Mouse (Mus musculus): ENCODE results near the gene Smarcd2. TPM values are rescaled to one million over a fixed set of nuclear protein-coding genes. Genes with fewer than 3 reads are reported as not detected.

The Smarcd2 gene
- polyA plus RNA-seq, 1 experiment, result 42.9 TPM

DNA sequence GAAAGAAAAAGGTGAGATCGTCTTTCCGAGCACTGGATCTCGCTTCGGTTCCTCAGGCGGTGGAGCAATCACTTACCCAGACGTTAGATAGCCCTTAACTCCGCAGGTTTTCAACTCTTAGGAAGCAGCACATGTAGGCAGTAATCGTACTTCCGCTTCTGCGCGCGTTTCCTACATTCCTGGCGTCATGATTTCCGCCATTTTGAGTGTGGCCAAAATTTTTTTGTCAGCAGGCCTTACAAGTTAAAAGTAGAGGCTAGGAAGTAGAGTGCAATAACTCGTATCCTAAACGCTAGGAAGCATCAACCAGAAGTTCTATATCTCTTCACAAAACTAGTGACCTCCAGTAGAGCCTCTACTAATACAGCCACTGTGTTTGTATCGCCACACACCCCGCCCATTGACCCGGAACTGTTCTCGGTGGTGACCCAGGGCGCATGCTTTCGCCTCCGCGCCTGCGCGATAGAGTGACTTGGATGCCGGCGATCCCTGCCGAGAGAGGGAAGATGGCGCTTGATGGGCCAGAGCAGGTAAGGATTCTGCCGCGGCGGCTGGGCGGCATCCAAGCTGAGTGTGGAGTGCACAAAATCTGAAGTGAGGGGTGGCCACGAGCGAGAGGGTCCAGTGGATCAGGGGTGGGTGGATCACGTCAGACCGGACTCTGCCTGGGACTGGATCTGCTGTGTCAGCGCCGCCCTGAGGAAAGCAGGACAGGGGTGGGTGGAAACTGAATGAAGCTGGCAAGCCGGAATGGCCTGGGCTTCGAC, 16.9 kb downstream of the Smarcd2 start, which contains the start of the genes Ftsj3 and Psmc5:
Ftsj3 (minus strand) TSS at position 395 of the 767 bp plus-strand sequence.
Psmc5 (plus strand) TSS at position 470 of the 767 bp plus-strand sequence.
- H3K36me3 ChIP-seq (ENCODE audit: control insufficient read depth, insufficient read depth), result peaks cover 23% of the 10 kb centered on the region
- TF ChIP-seq SRF (IDR thresholded peaks at IDR 0.05; ENCODE audit: control insufficient read depth, insufficient read length, low read depth) (no peak), MYOG (IDR thresholded peaks at IDR 0.05; ENCODE audit: control insufficient read depth in 1 of 3, insufficient read depth in 1 of 3, insufficient read length in 2 of 3, low read depth in 2 of 3) (no peak), POLR2AphosphoS2 (IDR thresholded peaks at IDR 0.05; ENCODE audit: insufficient read length, low read depth) (peak; percentile 88), E2F4 (IDR thresholded peaks at IDR 0.05; ENCODE audit: insufficient read depth) (no peak), MAX (IDR thresholded peaks at IDR 0.05; ENCODE audit: low read depth) (peak; percentile 89), MYOD1 (IDR thresholded peaks at IDR 0.05; ENCODE audit: control insufficient read depth in 1 of 3, insufficient read length in 2 of 3, low read depth in 2 of 3) (peak in 1 of 3 experiments; percentile 26), REST (IDR thresholded peaks at IDR 0.05; ENCODE audit: insufficient read depth, insufficient read length) (no peak), POLR2A (IDR thresholded peaks at IDR 0.05; ENCODE audit: insufficient read length, low read depth) (peak; percentile 92), USF1 (IDR thresholded peaks at IDR 0.05; ENCODE audit: low read depth) (peak; percentile 16), CEBPB (IDR thresholded peaks at IDR 0.05; ENCODE audit: insufficient read depth, poor library complexity, severe bottlenecking) (no peak), TCF12 (IDR thresholded peaks at IDR 0.05; ENCODE audit: insufficient read depth, poor library complexity, severe bottlenecking) (no peak), TCF3 (IDR thresholded peaks at IDR 0.05; ENCODE audit: insufficient read length, low read depth) (no peak)
- peaks cover 60% of the 10 kb centered on the region for H3K79me2 ChIP-seq (ENCODE audit: control insufficient read depth, insufficient read depth)

DNA sequence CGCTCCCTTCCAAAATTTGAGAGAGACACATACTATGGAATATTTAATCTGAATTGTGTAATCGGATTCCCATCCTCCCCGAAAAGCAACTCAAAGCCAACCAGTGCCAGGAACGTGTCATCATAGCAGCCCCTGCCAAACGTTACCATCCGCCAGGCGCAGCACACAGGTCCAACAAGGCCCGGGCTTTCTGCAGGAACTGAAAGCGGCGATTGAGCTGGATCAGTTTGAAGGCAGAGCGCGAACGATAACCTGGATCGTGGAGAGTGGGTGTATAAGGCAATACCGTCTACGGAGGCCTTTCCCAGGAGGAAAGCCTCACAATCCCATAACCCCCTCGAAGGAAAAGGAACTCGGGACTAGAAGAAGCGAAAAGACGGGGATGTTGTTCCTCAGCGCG, 17.6 kb downstream of the Smarcd2 start:
- peaks cover 58% of the 10 kb centered on the region for H3K79me2 ChIP-seq (ENCODE audit: control insufficient read depth, insufficient read depth)
- H3K36me3 ChIP-seq (ENCODE audit: control insufficient read depth, insufficient read depth), result peaks cover 30% of the 10 kb centered on the region
- peak overlapping the region; percentile 49 for H3ac ChIP-seq (ENCODE audit: control insufficient read depth, insufficient read length)
- H3K27me3 ChIP-seq (ENCODE audit: control insufficient read depth, insufficient read depth, insufficient read length), result no peaks in the 10 kb centered on the region
- peak overlapping the region; percentile 87 for H3K4me3 ChIP-seq
- TF ChIP-seq CEBPB (IDR thresholded peaks at IDR 0.05; ENCODE audit: insufficient read depth, poor library complexity, severe bottlenecking) (no peak), TCF3 (IDR thresholded peaks at IDR 0.05; ENCODE audit: insufficient read length, low read depth) (no peak), MYOG (IDR thresholded peaks at IDR 0.05; ENCODE audit: control insufficient read depth in 1 of 3, insufficient read depth in 1 of 3, insufficient read length in 2 of 3, low read depth in 2 of 3) (no peak), POLR2AphosphoS2 (IDR thresholded peaks at IDR 0.05; ENCODE audit: insufficient read length, low read depth) (no peak), REST (IDR thresholded peaks at IDR 0.05; ENCODE audit: insufficient read depth, insufficient read length) (no peak), TCF12 (IDR thresholded peaks at IDR 0.05; ENCODE audit: insufficient read depth, poor library complexity, severe bottlenecking) (no peak), SRF (IDR thresholded peaks at IDR 0.05; ENCODE audit: control insufficient read depth, insufficient read length, low read depth) (no peak), POLR2A (IDR thresholded peaks at IDR 0.05; ENCODE audit: insufficient read length, low read depth) (no peak), MAX (IDR thresholded peaks at IDR 0.05; ENCODE audit: low read depth) (no peak), USF1 (IDR thresholded peaks at IDR 0.05; ENCODE audit: low read depth) (no peak), MYOD1 (IDR thresholded peaks at IDR 0.05; ENCODE audit: control insufficient read depth in 1 of 3, insufficient read length in 2 of 3, low read depth in 2 of 3) (no peak), E2F4 (IDR thresholded peaks at IDR 0.05; ENCODE audit: insufficient read depth) (no peak)
- peak overlapping the region; percentile 79 for H3K4me2 ChIP-seq (ENCODE audit: low read depth)

More for the DNA sequence above, 16.9 kb downstream of the Smarcd2 start, which contains the start of the genes Ftsj3 and Psmc5:
- Histone ChIP-seq H3K27me3 (ENCODE audit: control insufficient read depth, insufficient read depth, insufficient read length) (no peaks in the 10 kb centered on the region), H3K4me2 (ENCODE audit: low read depth) (peak within 1 kb of the TSS; percentile 96), H3ac (ENCODE audit: control insufficient read depth, insufficient read length) (peak within 1 kb of the TSS; percentile 49), H3K4me3 (peak within 1 kb of the TSS; percentile 87)

DNA sequence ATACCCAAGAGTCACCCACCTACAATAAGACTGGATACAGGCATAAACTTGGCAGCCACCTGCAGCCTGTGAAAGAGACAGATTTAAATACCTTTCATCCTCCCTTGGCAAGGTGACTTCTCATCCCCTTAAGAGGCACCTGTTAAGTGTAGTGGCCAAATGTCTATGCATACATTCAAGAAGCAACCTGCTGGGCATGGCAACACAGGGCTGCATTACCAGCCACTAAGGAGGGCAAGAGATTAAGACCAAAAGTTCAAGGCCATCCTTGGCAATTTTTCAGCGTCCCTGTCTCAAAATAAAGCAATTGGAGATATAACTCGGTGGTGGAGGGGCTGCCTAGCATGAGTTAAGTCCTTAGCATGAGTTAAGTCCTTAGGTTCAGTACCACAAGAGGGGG, 18.0 kb downstream of the Smarcd2 start:
- Histone ChIP-seq H3K4me3 (peak overlapping the region; percentile 87), H3K36me3 (ENCODE audit: control insufficient read depth, insufficient read depth) (peaks cover 34% of the 10 kb centered on the region), H3K27me3 (ENCODE audit: control insufficient read depth, insufficient read depth, insufficient read length) (no peaks in the 10 kb centered on the region), H3K79me2 (ENCODE audit: control insufficient read depth, insufficient read depth) (peaks cover 55% of the 10 kb centered on the region), H3K4me2 (ENCODE audit: low read depth) (peak overlapping the region; percentile 79), H3ac (ENCODE audit: control insufficient read depth, insufficient read length) (peak overlapping the region; percentile 49)
- TF ChIP-seq MYOG (IDR thresholded peaks at IDR 0.05; ENCODE audit: control insufficient read depth in 1 of 3, insufficient read depth in 1 of 3, insufficient read length in 2 of 3, low read depth in 2 of 3), result no peak
- TF ChIP-seq CEBPB (IDR thresholded peaks at IDR 0.05; ENCODE audit: insufficient read depth, poor library complexity, severe bottlenecking), result no peak
- TF ChIP-seq MAX (IDR thresholded peaks at IDR 0.05; ENCODE audit: low read depth), result no peak
- TF ChIP-seq MYOD1 (IDR thresholded peaks at IDR 0.05; ENCODE audit: control insufficient read depth in 1 of 3, insufficient read length in 2 of 3, low read depth in 2 of 3), result no peak
- TF ChIP-seq TCF3 (IDR thresholded peaks at IDR 0.05; ENCODE audit: insufficient read length, low read depth), result no peak
- no peak for TF ChIP-seq SRF (IDR thresholded peaks at IDR 0.05; ENCODE audit: control insufficient read depth, insufficient read length, low read depth)
- no peak for TF ChIP-seq USF1 (IDR thresholded peaks at IDR 0.05; ENCODE audit: low read depth)
- TF ChIP-seq E2F4 (IDR thresholded peaks at IDR 0.05; ENCODE audit: insufficient read depth), result no peak
- no peak for TF ChIP-seq POLR2A (IDR thresholded peaks at IDR 0.05; ENCODE audit: insufficient read length, low read depth)
- TF ChIP-seq REST (IDR thresholded peaks at IDR 0.05; ENCODE audit: insufficient read depth, insufficient read length), result no peak
- no peak for TF ChIP-seq TCF12 (IDR thresholded peaks at IDR 0.05; ENCODE audit: insufficient read depth, poor library complexity, severe bottlenecking)
- no peak for TF ChIP-seq POLR2AphosphoS2 (IDR thresholded peaks at IDR 0.05; ENCODE audit: insufficient read length, low read depth)

DNA sequence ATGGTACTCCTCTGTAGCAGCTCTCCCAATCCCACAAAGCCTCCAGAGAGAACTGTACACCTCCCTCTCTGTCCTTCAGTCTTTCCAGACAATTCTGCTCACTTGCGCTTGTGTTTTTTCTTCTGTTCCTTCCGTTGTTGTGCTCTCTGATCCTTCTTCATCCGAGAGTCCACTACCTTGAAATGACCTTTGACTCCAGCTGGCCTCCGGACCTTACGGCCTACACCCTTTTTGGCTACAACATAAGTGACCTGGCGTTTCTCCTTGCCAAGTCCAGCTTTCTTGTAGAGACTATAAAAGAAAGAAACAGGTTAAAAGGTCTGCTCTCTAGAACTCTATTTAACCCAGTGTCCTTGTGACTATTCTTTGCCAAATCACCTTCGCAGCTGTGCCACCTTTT, 23.4 kb downstream of the Smarcd2 start:
- H3K4me3 ChIP-seq, result no peak overlapping the region
- TF ChIP-seq E2F4 (IDR thresholded peaks at IDR 0.05; ENCODE audit: insufficient read depth) (no peak), MYOD1 (IDR thresholded peaks at IDR 0.05; ENCODE audit: control insufficient read depth in 1 of 3, insufficient read length in 2 of 3, low read depth in 2 of 3) (no peak), POLR2AphosphoS2 (IDR thresholded peaks at IDR 0.05; ENCODE audit: insufficient read length, low read depth) (no peak), CEBPB (IDR thresholded peaks at IDR 0.05; ENCODE audit: insufficient read depth, poor library complexity, severe bottlenecking) (no peak), TCF12 (IDR thresholded peaks at IDR 0.05; ENCODE audit: insufficient read depth, poor library complexity, severe bottlenecking) (no peak), TCF3 (IDR thresholded peaks at IDR 0.05; ENCODE audit: insufficient read length, low read depth) (no peak), SRF (IDR thresholded peaks at IDR 0.05; ENCODE audit: control insufficient read depth, insufficient read length, low read depth) (no peak), REST (IDR thresholded peaks at IDR 0.05; ENCODE audit: insufficient read depth, insufficient read length) (no peak), USF1 (IDR thresholded peaks at IDR 0.05; ENCODE audit: low read depth) (no peak), MYOG (IDR thresholded peaks at IDR 0.05; ENCODE audit: control insufficient read depth in 1 of 3, insufficient read depth in 1 of 3, insufficient read length in 2 of 3, low read depth in 2 of 3) (no peak), POLR2A (IDR thresholded peaks at IDR 0.05; ENCODE audit: insufficient read length, low read depth) (no peak), MAX (IDR thresholded peaks at IDR 0.05; ENCODE audit: low read depth) (no peak)
- no peaks in the 10 kb centered on the region for H3K27me3 ChIP-seq (ENCODE audit: control insufficient read depth, insufficient read depth, insufficient read length)

More for the DNA sequence above, 23.4 kb downstream of the Smarcd2 start:
- peaks cover 5% of the 10 kb centered on the region for H3K79me2 ChIP-seq (ENCODE audit: control insufficient read depth, insufficient read depth)
- H3K4me2 ChIP-seq (ENCODE audit: low read depth), result no peak overlapping the region
- peaks cover 84% of the 10 kb centered on the region for H3K36me3 ChIP-seq (ENCODE audit: control insufficient read depth, insufficient read depth)
- no peak overlapping the region for H3ac ChIP-seq (ENCODE audit: control insufficient read depth, insufficient read length)
